In genomic region chr7:36071774-36072173, GRCm38 (mm10) we compare ENCODE assay signal across 8 mouse cellular contexts.
A peak's percentile ranks its signal among the peaks of the same experiment; 100 is the strongest.
DNase-seq lines count a peak whose midpoint lies in the region; ATAC-seq and TF ChIP-seq lines count a peak whose summit lies in the region.

No protein-coding gene starts in this region.

- H3K36me3 ChIP-seq in forebrain, embryonic 10.5 days (replicated peaks): no peaks in the 10 kb centered on the region
- no peaks in the 10 kb centered on the region for H3K36me3 ChIP-seq in hindbrain, postnatal 0 days (ENCODE audit: insufficient read depth, low read length)

- H3K27ac ChIP-seq in forebrain, embryonic 10.5 days: no peak overlapping the region
- H3K27ac ChIP-seq in hindbrain, postnatal 0 days: no peak overlapping the region

- peaks cover 20% of the 10 kb centered on the region for H3K4me1 ChIP-seq in forebrain, embryonic 10.5 days
- peaks cover 3% of the 10 kb centered on the region; the same call in 1 of the 2 replicates for H3K4me1 ChIP-seq in hindbrain, postnatal 0 days (ENCODE audit: insufficient read depth, low read length)

- H3K9ac ChIP-seq in hindbrain, postnatal 0 days (replicated peaks; ENCODE audit: low read length): no peak overlapping the region

- DNase-seq in layer of hippocampus, postnatal 25 days (ENCODE audit: extremely low spot score in 1 of 2, low spot score in 1 of 2): peak; percentile 39 to 67
- DNase-seq in layer of hippocampus, postnatal 36 days: no peak
- DNase-seq in brain, adult 2 months (ENCODE audit: low read depth, low spot score): peak; percentile 29
- peak; percentile 38 for DNase-seq in forebrain, embryonic 10.5 days (ENCODE audit: extremely low spot score, low spot score)
- peak; percentile 74 for DNase-seq in hindbrain, postnatal 0 days (ENCODE audit: low spot score)
- peak; percentile 9 for DNase-seq in lung, postnatal 25 days (ENCODE audit: low spot score)
- DNase-seq in testis, postnatal 10 days (ENCODE audit: low spot score): peak; percentile 76

- WGBS in forebrain, embryonic 10.5 days: 9% methylated on average over 13 of the region's 13 CpGs
- 5% methylated on average over 13 of the region's 13 CpGs for WGBS in hindbrain, postnatal 0 days

- no peak for ATAC-seq in hindbrain, postnatal 0 days
- no peak for ATAC-seq in activated CD4-positive, CD25-positive, alpha-beta regulatory T cell, adult 4 months

- H3K4me3 ChIP-seq in forebrain, embryonic 10.5 days: peak overlapping the region; percentile 28
- peak overlapping the region; percentile 23 for H3K4me3 ChIP-seq in hindbrain, postnatal 0 days (ENCODE audit: low read length)

- H3K9me3 ChIP-seq in forebrain, embryonic 10.5 days: no peaks in the 10 kb centered on the region
- no peaks in the 10 kb centered on the region for H3K9me3 ChIP-seq in hindbrain, postnatal 0 days (ENCODE audit: low read length)

- peaks cover 73% of the 10 kb centered on the region for H3K27me3 ChIP-seq in forebrain, embryonic 10.5 days (ENCODE audit: poor library complexity, severe bottlenecking)
- no peaks in the 10 kb centered on the region for H3K27me3 ChIP-seq in hindbrain, postnatal 0 days (ENCODE audit: insufficient read depth, low read length)

- peak overlapping the region; percentile 48 for H3K4me2 ChIP-seq in hindbrain, postnatal 0 days (ENCODE audit: low read depth, low read length)

- peak; percentile 86 for TF ChIP-seq CTCF in hindbrain, postnatal 0 days (IDR thresholded peaks at IDR 0.05; ENCODE audit: low read depth)

Comparison
In these comparisons a context has a peak if more than half of its experiments do, and no peak if none do; other contexts are left out.
1. DNase-seq: peak in layer of hippocampus, postnatal 25 days (2 of 2), brain, adult 2 months (single experiment), forebrain, embryonic 10.5 days (single experiment), hindbrain, postnatal 0 days (single experiment), lung, postnatal 25 days (single experiment) and testis, postnatal 10 days (single experiment); none in layer of hippocampus, postnatal 36 days (0 of 2).